Comparison of ENCODE assay signal across 11 mouse cellular contexts in genomic region chr11:57012287-57012921, GRCm38 (mm10). TPM values are rescaled to one million over a fixed set of nuclear protein-coding genes. Genes with fewer than 3 reads are reported as not detected.
A peak's percentile ranks its signal among the peaks of the same experiment; 100 is the strongest.
DNase-seq lines count a peak whose midpoint lies in the region; ATAC-seq and TF ChIP-seq lines count a peak whose summit lies in the region.
"Had no signal": no experiment of that assay in that cellular context is flagged by ENCODE, and none has a peak within 500 bp of the region (broad histone marks: within the 10 kb centered on the region; RNA-seq: fewer than 3 reads in every experiment).

No protein-coding gene starts in this region.

- no peak overlapping the region for H3K9ac ChIP-seq in heart, embryonic 12.5 days
- H3K9ac ChIP-seq in limb, embryonic 14.5 days (ENCODE audit: low read depth, low read length, severe bottlenecking) = no peak overlapping the region
- H3K9ac ChIP-seq in liver, embryonic 12.5 days = no peak overlapping the region

- H3K27ac ChIP-seq in heart, embryonic 12.5 days (ENCODE audit: poor library complexity, severe bottlenecking) = no peak overlapping the region
- H3K27ac ChIP-seq in limb, embryonic 14.5 days (replicated peaks; ENCODE audit: low read depth, low read length) = no peak overlapping the region
- no peak overlapping the region for H3K27ac ChIP-seq in gastrocnemius, adult 2 months
- no peak overlapping the region for H3K27ac ChIP-seq in liver, embryonic 12.5 days

- peak overlapping the region; percentile 69 for H3K4me2 ChIP-seq in heart, embryonic 12.5 days
- H3K4me2 ChIP-seq in limb, embryonic 14.5 days (replicated peaks; ENCODE audit: low read depth, low read length, severe bottlenecking) = peak overlapping the region; percentile 41
- H3K4me2 ChIP-seq in liver, embryonic 12.5 days = no peak overlapping the region

- intact Hi-C loops in heart, postnatal 14 days (cut with DNase I) = no loop called here
- intact Hi-C loops in gastrocnemius, adult 2 months (cut with DNase I) = no loop called here

- peak overlapping the region; percentile 40 for H3K4me3 ChIP-seq in heart, embryonic 12.5 days
- no peak overlapping the region for H3K4me3 ChIP-seq in limb, embryonic 14.5 days (replicated peaks; ENCODE audit: low read length)
- H3K4me3 ChIP-seq in gastrocnemius, adult 2 months = no peak overlapping the region
- H3K4me3 ChIP-seq in liver, embryonic 12.5 days = no peak overlapping the region

- no peak for ATAC-seq in heart, embryonic 12.5 days (ENCODE audit: insufficient number of reproducible peaks, low FRiP score)
- no peak for ATAC-seq in limb, embryonic 14.5 days (ENCODE audit: low FRiP score, low read depth)
- no peak for ATAC-seq in liver, embryonic 12.5 days

- no peaks in the 10 kb centered on the region for H3K36me3 ChIP-seq in heart, embryonic 12.5 days
- H3K36me3 ChIP-seq in limb, embryonic 14.5 days (ENCODE audit: control insufficient read depth, insufficient read depth, low read length) = no peaks in the 10 kb centered on the region
- no peaks in the 10 kb centered on the region for H3K36me3 ChIP-seq in liver, embryonic 12.5 days

- H3K27me3 ChIP-seq in heart, embryonic 12.5 days (replicated peaks) = peaks cover 28% of the 10 kb centered on the region; the same call in 1 of the 2 replicates
- H3K27me3 ChIP-seq in limb, embryonic 14.5 days (ENCODE audit: control insufficient read depth, insufficient read depth, low read length) = peaks cover 4% of the 10 kb centered on the region; the same call in 1 of the 2 replicates
- H3K27me3 ChIP-seq in liver, embryonic 12.5 days (replicated peaks) = peaks cover 38% of the 10 kb centered on the region

- no peaks in the 10 kb centered on the region for H3K9me3 ChIP-seq in heart, embryonic 12.5 days (replicated peaks)
- H3K9me3 ChIP-seq in limb, embryonic 14.5 days (ENCODE audit: control insufficient read depth, low read length) = no peaks in the 10 kb centered on the region
- H3K9me3 ChIP-seq in liver, embryonic 12.5 days (replicated peaks) = no peaks in the 10 kb centered on the region

- TF ChIP-seq POLR2A in limb, embryonic 14.5 days (IDR thresholded peaks at IDR 0.05; ENCODE audit: borderline replicate concordance, extremely low read depth, insufficient read depth, insufficient read length) = no peak

- TF ChIP-seq CTCF in gastrocnemius, adult 2 months (IDR thresholded peaks at IDR 0.05) = no peak

- 42% methylated on average over 13 of the region's 13 CpGs for WGBS in heart, embryonic 12.5 days
- WGBS in limb, embryonic 14.5 days = 36% methylated on average over 13 of the region's 13 CpGs
- 48% methylated on average over 11 of the region's 13 CpGs for WGBS in liver, embryonic 12.5 days (ENCODE audit: insufficient replicate concordance)

- H3K4me1 ChIP-seq in heart, embryonic 12.5 days (replicated peaks) = peaks cover 30% of the 10 kb centered on the region
- no peaks in the 10 kb centered on the region for H3K4me1 ChIP-seq in limb, embryonic 14.5 days (ENCODE audit: control insufficient read depth, insufficient read depth, low read length)
- H3K4me1 ChIP-seq in liver, embryonic 12.5 days = no peaks in the 10 kb centered on the region

- DNase-seq in heart, postnatal 14 days = no peak
- peak; percentile 21 for DNase-seq in right cerebral cortex, postnatal 4 days
- DNase-seq in right cerebral cortex, postnatal 14 days = no peak
- DNase-seq in limb, embryonic 14.5 days (ENCODE audit: low spot score) = no peak
- no peak for DNase-seq in cerebellum, postnatal 4 days (ENCODE audit: low spot score in 2 of 2)
- DNase-seq in gastrocnemius, adult 2 months = no peak
- DNase-seq: B cell, adult 2 months; kidney, adult 8-10 months had no signal

RNA-seq across cellular contexts. Expression of gene Gria1, which starts 1.2 kb away (rescaled TPM):
- 2.8 and 3.6 TPM in 2 replicates for polyA plus RNA-seq in heart, embryonic 12.5 days (2016; fragmentation: Nextera tagmentation; extraction: Ambion mirVana)
- total RNA-seq in heart, postnatal 14 days (2021) = under 1 TPM; 0.10 to 0.22 TPM
- 2.2 and 2.3 TPM in 2 replicates for polyA plus RNA-seq in limb, embryonic 14.5 days (2012; rRNA removed)
- polyA plus RNA-seq in limb, embryonic 14.5 days (2014; fragmentation: Nextera tagmentation; extraction: Ambion mirVana) = 1.7 and 2.1 TPM in 2 replicates
- under 1 TPM in 1 of 2 experiments, not detected in 1; 0.06 TPM for total RNA-seq in gastrocnemius, adult 2 months (2021)
- 0.07 and 0.42 TPM in 2 replicates for polyA plus RNA-seq in liver, embryonic 12.5 days (2016; fragmentation: Nextera tagmentation; extraction: Ambion mirVana)
- polyA plus RNA-seq: liver, adult 2 months had no signal
